Mouse (Mus musculus): Measurements from ENCODE around the gene Kirrel3.

The Kirrel3 gene

DNA sequence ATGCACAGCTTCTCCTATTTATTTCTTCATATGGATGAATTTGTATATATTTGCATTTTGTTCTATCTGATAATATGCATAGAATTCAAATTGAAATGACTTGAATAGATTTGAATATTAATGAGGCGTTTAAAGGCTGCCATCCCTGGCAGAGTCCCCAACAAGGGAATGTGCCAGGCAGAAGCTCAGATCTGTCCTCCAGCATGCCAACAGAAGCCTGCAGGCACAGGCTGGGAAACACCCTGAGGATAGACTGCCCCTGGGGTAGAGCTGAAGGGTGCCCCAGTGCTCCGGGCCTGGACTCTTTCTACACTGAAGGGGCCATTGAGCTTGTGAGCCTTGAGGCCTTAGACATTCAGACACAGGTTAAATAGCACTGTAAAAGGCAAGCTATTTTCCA, 21.5 kb downstream of the Kirrel3 start:
- in situ Hi-C loops (cut with MboI) = no loop called here

DNA sequence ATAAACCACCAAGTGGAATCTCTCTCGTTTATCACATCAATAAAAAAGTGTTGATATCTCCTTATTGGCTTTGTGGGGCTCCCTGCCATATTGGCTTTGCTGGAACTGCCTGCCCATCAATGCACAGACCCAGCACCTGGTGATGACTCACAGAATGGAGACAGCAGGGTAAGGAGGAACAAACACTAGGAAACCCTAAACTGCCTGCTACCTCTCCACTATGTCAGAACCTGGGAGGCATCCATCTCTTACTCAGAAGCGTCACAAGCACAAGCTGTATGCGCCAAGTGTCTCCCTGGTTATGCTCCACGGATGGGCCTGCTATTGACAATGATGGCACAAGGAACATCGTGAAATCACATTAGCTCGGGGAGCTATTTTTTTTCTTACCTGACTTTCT, 33.2 kb downstream of the Kirrel3 start:
- in situ Hi-C loops (cut with MboI) = no loop called here

DNA sequence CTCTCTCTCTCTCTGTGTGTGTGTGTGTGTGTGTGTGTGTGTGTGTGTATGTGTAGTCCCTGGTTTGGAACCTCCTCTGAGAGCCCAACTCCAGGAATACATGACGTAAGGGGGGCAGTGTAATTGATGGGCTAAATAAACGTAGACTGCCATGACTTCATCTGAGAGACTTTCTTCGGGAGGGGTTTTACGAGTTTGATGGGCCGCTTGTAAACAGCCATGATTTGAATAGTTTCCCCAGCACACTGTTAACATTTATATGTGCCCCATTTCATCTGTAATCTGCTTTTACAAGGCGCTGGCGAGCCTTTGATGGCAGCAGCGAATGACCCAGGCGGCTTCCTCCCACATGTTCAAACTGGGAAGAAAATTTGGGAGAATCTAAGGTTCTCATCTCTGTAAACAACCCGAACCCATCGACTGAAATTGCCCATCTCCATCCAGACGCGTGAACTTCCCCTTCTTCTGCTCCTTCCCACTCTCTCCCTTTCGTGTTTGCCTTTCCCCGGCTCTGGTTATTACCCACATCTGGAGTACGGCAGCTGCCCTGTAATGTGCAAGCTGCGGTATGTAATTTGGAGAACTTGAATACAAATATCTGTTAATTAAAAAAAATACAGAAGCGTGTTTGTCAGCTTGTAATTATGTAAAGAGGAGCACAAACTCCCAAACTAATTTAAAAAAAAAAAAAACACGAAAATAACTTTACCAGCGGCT, 34.7 kb downstream of the Kirrel3 start:
- in situ Hi-C loops (cut with MboI) = no loop called here

DNA sequence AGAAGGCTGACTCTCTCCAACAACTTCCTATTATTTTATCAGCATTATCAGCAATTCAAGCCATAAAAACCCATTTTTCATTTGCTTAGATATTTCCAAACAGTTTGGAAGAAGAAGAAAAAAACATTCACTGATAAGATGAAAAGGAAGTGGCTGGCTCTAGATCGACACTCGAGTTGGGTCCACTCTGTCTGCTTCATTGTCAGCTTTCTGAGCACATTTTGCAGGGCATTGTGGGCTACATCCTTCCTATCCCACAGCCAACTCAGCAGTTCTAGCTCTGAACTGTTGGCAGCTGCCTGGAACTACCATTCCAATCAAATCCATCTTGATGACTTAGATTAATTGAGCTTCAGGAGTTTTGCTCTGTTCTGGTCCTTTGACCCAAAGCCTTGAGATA, 40.0 kb downstream of the Kirrel3 start:
- in situ Hi-C loops (cut with MboI) = no loop called here

DNA sequence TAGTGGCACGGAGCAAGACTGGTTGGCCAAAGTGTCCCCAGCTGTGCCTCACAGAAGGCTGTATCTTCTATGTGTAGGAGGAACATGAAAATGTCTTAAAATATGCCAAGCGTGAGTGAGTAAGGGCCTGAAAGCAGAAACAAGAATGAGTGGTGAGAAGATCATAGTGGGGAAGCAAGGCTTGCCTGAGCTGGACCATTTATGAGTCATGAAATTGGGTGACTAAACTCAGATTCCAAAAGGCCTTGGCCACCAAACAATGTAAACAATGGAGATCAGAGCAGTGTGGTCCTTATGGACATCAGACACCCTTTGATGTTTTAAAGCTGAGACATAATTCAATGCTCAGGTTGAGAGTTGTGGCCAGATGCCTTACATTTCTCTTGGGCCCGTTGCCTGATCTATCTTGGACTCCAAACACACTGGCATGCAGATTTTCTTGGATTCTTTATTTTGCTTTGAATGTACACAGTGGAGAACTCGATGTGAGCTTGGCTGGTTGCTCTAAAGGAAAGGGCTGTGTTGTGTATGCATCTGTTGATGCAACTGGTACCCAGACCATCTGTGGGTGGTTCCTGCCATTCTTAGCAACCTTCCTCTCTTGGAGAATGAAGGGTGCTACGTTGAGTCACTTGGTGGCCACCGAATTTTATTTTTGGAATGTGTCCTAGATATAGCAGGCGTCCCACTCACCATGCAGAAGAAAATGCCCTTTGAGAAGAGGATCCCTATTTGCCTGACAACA, 53.1 kb downstream of the Kirrel3 start:
- in situ Hi-C loops (cut with MboI) = no loop called here

DNA sequence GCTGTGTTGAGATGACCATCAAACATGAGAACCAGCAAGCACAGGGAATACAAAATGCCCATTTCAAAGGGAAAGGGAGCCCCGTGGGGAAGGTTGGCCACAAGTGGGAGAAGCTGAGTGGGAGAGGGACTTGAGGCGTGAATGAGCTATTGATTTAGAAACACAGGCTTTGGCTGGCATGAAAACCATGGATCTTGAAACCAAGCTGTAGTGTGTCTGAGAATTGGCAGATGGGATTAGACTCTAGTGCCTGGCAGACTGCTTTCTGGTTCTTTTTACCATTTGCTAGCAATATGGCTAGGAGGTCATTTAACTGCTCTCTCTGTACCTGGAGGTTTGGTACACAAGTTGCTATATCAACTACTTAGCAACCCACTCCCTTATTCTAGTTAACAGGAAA, 56.2 kb downstream of the Kirrel3 start:
- in situ Hi-C loops (cut with MboI) = no loop called here

DNA sequence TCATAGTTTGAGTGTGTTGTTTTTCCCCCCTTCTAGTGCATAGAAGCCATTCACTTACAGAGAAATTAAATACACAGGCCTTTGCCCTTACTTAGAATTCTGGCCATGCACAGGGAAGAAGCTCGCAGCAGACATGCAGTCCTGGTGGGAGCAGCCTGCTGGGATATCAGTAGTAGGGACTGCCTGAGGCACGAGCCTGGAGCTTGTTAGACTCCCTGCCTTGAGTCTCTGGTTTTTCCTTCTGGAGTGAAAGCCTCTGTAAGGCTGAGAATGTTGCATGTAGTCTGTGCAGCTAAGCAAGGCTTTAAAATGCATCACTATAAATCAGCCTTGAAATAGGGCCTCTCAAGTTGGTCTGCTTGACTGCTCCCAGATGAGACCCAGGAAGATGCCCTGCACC, 70.0 kb downstream of the Kirrel3 start:
- in situ Hi-C loops (cut with MboI) = no loop called here

DNA sequence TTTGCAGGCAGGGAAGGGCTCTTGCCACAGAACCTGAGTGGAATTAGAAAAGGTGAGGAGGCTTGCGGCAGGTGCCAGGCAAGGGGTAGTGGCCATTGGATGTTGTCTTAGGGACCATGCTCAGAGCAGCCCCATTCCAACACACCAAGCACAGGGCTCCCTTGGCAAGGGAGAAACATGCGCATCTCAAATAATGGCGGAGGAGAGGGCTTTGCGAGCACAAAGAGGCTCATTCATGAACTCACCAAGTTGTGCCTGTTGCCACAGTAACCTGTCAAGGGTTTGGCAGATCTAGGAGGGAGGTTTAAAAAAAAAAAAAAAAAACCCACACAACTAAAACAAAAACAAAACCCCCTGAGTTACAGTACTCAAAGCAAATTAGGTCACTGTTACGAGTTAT, 72.2 kb downstream of the Kirrel3 start:
- in situ Hi-C loops (cut with MboI) = no loop called here

DNA sequence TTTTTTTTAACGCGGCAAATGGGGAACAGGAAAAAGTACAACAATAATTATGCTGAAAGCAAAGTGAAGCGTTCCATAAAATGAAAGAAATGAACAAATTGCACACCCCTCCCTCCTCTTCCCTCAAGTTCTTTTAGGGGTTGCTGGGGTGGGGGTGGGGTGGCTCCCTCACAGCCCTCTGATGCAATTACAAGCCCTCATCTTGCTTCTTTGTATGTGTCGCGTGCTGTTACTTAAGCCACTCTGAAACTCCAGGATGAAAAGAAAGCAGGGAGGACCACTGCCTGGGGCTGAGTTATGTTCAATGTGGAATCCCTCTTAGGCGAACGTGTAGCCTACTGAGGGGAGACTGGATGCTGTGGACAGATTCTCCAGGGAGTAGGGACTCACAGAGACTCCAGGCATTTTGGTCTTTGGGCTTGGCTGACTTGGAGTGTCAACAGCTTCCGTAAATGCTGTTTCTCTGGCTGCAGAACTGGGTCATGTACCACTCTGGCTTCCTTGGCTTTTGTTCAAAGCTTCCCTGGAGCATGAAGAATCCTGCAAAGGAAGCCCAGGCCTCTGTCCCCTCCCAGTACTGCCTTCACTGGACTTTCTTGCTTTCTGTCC, 72.7 kb downstream of the Kirrel3 start:
- in situ Hi-C loops (cut with MboI) = no loop called here

DNA sequence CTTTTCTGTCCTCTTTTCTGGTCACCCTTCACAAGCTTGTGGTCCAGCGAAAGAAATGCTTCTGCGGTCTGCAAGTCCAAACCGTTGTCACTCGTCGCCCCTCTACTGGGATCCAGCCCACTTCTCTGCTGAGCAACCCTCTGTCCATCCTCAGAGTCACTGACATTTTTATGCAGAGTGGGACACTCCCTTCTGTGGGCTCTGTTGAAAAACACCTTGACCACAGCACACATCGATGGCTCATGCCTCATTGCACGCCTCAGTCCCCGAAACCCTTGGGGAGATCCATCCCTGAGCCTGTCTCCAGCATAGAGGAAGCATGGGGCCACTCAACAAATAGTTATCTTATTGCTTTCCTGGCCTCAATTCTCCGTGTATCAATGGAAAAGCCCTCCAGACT, 73.4 kb downstream of the Kirrel3 start:
- in situ Hi-C loops (cut with MboI) = no loop called here

DNA sequence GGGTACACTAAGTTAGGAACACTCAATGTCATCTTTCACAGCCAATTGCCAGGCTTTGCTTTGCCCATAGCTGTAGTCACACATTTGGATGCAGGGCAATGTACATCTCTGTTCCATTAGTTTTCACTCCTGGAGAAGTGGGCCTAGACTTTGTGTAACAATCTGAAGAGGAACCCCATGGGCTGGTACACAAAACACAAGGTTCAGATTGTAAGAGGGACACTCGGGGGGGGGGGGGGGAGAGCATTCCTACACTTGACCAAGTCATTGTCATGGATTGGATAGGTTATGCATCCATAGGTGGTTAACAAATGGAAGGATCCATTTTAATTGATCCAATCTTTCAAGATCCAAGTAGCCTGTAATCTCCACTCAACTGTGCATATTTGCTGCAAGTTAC, 75.6 kb downstream of the Kirrel3 start:
- in situ Hi-C loops (cut with MboI) = no loop called here

DNA sequence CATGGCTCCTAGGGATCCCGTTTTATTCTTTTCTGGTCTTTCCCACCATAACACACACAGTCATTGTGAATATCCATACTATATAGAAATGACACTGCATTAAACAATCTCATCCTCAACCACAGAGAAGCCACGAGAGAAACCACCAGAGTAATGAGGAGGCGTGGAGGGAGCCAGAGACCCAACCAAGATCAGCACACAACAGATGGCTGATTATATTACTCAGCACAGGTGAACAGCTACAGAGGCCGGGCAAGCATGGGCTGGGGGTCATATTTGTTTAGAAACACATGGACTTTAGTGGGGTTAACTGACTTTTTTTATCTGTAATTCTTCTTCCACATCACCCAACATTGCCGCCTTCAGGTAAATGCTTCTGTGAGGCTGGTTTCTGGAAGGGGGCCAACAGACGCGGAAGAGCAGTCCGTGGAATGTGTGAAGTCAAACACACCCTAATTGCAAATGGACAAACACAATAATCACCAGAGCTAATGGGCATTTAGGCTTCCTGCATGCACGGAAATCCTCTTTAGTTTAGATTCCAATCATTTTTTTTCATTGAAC, 76.8 kb downstream of the Kirrel3 start:
- in situ Hi-C loops (cut with MboI) = no loop called here

DNA sequence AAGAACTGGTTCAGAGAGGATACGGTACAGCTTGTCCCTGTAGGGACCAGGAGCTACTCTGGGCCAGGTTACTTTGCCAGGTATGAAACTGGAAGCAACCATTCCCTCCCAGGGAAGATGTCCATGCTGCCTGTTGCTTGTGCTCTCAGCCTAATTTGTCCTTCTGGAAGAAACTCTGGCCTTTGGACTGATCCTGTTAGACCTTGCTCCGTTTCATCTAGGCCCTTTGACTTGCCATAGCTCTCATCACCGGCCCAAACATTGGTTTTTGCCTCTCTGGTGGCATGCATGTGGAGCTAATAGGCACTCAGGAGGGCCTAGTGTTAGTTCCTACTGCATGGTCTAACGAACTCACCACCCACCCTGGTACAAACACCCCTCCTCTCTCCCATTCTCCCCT, 88.2 kb downstream of the Kirrel3 start:
- in situ Hi-C loops (cut with MboI) = no loop called here

DNA sequence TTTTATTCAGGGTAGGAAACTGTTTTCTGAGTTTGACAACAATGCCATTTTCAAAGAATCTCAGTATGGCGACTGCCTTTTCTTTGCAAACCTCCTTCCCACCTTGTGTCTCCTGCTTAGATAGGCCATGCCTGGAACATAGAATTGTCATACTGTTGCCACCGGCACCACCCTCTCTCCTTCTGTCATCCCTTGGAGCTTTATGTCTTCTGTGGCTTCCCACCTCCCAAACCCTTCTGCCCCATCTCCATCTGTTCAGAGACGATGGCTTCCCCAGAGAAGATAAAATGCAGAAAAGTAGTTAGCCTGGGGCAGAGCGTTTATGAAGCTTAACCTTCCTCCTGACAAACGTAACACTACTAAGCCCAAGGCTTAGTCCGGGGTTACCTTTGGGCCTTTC, 88.9 kb downstream of the Kirrel3 start:
- in situ Hi-C loops (cut with MboI) = no loop called here

DNA sequence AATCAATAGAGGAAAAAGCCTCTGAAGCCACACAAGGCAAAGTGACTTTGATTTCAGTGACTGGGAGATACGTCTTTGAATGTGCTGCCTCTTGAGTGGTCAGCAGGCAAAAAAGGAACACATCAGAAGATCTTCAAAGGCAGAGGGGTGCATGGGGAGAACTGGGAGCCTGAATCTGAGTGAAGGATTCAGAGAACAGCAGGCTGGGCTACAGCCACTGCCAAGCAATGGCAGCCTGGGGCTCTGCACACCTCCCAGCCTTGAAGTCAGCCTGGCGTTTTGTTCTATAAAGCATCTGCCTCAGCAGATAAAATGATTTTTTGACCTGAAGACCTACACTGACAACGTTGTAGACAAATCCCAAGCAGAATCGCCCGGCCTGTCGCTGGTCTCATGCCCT, 93.5 kb downstream of the Kirrel3 start:
- in situ Hi-C loops (cut with MboI) = no loop called here

DNA sequence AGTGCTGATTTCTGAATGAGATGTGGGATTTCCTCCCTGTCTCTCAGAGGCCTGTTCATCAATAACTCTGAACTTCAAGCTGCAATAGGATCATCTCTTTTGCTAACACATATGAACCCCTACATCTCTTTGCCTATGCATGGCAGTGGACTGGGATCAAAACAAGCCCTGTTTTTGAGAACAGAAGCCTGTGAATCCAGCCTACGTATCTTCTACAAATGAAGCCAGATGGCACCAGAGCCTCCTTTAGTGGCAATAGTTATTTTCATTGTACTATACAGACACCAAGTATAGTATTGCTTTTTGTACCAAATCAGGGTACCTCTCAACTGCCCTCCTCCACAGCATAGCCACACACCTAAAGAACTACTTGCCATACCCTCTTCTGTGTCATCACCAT, 94.4 kb downstream of the Kirrel3 start:
- in situ Hi-C loops (cut with MboI) = no loop called here

DNA sequence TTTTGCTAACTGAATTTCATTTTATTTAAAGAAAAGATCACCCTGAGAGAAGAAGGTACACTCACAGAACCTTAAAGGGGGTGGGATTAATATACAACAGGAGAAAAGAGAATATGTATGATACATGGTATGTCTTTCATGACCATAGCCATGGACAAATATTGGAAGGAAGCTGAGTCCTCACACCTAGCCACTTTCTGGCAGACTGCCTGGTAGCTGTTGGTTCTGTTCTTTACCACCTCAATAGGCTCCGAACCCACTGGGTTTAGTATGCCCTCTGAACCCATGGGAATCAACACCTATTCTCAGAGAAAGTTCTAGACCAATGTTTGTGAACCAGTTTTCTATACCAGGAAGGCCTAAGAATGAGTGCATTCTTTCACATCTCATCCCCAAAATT, 96.8 kb downstream of the Kirrel3 start:
- in situ Hi-C loops (cut with MboI) = no loop called here

DNA sequence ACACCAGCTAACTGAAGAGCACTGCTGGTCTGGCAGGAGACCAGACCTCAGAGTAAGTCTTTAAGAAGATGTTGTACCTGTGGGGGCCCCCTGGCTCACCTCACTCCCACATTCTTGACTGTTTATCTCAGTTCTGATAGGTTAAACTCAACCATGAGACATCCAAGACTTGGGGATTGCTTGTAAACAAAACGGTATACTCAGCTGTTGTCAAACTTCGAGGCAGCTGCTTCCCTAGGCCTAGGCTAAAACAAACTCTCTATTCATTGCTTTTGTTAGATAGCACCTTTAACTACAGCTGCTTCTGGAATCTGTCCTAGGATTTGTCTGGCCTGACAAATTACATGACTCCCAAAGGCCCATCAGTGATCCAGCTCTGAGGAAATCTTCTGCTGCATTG, 99.8 kb downstream of the Kirrel3 start:
- in situ Hi-C loops (cut with MboI) = no loop called here

DNA sequence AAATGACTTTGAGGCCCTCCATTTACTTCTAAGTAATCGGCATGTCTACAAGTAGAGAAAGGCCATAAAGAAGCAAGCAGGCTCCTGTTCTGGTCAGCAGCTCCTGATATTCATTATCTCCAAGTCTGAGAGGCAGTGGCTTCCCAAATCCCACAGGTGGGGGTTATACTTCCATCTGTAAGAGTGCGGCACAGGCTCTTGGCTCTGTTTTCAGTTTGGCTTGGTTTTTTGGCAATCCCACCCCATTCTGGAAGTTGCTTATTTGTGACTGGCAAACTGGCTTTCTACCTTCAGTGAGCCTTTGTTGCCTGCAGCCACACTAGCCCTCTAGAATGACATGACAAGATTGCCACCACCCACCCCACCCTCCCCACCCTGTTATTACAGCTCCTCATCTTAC, 100.4 kb downstream of the Kirrel3 start:
- in situ Hi-C loops (cut with MboI) = no loop called here

DNA sequence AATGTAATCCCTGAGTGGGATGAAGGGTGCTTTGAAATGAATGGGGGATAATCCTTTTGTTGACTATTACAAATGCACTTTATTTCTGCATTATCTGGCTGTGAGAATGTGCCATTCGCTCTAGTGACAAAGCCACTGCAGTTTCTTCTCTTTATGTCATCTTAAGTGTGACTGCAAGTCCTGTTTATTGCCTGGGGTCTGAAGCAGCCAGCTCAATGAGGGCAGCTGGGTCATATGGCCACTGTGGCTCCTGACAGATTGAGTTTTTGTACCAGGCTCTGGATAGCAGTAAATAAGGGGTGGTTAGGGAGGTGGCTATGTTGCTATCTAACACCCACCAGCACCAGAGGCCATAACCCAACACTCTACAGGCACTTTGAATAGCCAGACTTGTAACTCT, 104.1 kb downstream of the Kirrel3 start:
- in situ Hi-C loops (cut with MboI) = no loop called here

DNA sequence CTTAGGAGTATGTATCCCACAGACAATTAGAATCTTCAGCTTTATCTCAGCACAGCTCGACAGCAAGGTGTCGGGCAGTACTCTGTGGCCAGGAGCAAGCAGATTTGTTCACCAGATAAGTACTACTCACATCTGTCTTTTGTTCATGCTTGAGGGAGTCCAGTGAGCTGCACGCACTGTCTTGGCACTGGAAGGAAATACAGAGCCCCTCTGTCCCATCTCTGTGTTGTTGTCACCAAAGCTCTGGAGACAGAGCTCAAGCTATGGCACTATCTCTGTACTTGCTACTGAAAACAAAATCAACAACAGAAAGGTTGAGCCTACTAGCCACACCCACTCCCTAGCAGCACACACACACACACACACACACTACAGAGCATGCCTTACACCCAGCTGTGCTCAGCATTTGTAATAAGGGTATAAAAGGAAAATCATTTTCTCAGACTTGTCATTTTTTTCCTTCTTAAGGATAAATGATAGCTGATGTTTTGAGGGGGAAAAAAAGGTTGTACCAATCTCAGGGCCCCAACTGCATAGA, 106.4 kb downstream of the Kirrel3 start:
- in situ Hi-C loops (cut with MboI) = no loop called here

DNA sequence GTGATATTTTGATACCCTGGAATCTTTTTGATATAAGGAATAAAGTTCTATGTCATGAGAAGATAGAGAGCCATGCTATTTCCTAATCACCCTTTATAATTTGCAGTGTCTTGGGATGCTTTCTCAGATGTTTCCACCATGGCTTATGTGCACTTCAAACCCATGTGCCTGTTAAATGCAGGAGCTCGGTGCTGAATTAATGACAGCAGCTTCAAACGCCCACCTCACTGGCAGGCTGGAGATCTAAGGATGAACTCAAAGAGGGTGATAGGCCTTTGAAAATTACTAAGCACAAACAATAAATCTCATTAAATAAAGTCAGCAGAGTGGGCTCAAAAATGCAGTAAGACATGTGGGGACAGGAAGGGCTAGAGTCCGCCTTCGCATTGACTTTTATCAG, 108.2 kb downstream of the Kirrel3 start:
- in situ Hi-C loops (cut with MboI) = no loop called here

DNA sequence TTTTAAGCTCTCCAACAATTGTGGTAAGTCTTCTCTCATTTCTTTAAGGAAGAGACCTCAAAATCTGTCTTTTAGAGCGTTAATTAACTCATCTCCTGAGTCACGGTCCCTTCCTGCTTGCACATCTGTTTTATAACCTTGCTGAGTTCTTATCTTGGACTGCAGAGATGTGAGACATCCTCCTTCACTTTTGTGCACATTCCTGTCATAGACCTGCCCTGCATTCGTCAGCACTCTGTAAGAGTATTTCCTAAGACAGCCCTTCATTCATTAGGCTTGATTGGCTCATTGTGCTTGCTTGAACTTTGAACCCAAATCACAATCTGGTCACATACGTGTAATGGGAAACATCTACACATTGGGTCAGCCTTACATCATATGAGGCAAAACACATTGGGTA, 114.6 kb downstream of the Kirrel3 start:
- in situ Hi-C loops (cut with MboI) = no loop called here
